Mouse (Mus musculus) gastrocnemius, adult 8-10 months (tissue): ENCODE results near the gene Nfix. TPM values are rescaled to one million over a fixed set of nuclear protein-coding genes. Genes with fewer than 3 reads are reported as not detected.
A peak's percentile ranks its signal among the peaks of the same experiment; 100 is the strongest.

Source experiments
- DNase-seq, 2 experiments: peaks; one replicate each; pipeline ENCODE4 v3.0.0; 2022; ENCODE audit warnings: low spot score in 2 of 2
- total RNA-seq, 4 experiments: library from RNA; stranded (reverse); gene quantifications; 2 replicates each; pipeline ENCODE4 v1.2.4; 2022

The Nfix gene
- total RNA-seq, 4 experiments from 2014 or later, result 507 to 604 (median 532) TPM

- DNase-seq, result no peak
Observed at GRCm38 (mm10) chr8:84782680-84783079, 17.5 kb downstream of the Nfix start.

GRCm38 (mm10) chr8:84781686-84782505 lies 18.2 kb downstream of the Nfix start:
- DNase-seq, result no peak

DNA sequence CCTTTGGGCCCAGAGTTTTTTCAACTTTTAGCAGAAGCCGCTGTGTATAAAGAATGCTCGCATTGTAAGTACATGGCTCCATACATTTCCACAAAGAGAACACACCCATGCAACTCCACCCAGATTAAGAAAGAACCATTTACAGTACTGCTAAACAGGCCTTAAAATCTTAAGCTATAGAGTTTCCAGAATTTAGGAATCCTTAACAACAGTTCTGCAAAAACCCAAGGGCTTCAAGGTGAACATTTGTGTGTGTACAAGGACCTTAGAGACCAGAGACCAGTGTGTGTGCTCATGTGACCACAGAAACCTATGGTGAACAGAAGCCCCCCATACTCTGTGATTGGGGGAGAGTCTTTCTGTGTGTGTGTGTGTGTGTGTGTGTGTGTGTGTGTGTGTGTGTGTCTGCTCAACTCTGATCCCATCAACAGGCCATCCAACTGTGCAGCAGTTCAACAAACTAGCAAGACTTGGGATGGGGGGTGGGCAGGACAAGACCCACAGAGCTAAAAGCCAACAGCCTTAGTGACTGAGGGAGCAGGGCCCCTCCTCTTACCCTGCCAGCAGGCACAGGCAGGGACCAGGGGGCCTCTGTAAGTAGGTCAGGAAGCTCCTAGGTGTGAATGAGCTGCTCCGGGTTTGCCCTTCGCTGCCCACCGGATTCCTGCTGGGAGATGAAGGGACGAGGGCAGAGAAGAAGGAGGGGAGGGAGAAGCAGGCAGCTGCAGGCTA lies 19.0 kb downstream of the Nfix start:
- no peak for DNase-seq

DNA sequence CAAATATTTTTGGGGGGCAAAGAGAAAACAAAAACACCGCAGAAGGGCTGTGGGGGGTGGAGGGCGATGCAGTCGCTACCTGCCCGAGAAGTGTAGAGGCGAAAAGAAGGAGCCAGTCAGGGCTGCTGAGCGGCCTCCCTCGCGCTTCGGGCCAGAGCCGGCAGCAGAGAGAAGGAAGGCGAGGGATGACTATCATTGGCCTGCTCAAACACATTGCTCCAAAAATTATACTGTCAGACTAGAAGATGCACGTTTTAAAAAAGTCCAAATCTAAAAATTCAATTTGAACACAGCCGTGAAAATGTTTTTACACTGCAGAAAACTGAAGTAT lies 20.0 kb downstream of the Nfix start:
- DNase-seq, result no peak

- DNase-seq, result no peak
Observed at GRCm38 (mm10) chr8:84779519-84780224, 20.5 kb downstream of the Nfix start.

DNA sequence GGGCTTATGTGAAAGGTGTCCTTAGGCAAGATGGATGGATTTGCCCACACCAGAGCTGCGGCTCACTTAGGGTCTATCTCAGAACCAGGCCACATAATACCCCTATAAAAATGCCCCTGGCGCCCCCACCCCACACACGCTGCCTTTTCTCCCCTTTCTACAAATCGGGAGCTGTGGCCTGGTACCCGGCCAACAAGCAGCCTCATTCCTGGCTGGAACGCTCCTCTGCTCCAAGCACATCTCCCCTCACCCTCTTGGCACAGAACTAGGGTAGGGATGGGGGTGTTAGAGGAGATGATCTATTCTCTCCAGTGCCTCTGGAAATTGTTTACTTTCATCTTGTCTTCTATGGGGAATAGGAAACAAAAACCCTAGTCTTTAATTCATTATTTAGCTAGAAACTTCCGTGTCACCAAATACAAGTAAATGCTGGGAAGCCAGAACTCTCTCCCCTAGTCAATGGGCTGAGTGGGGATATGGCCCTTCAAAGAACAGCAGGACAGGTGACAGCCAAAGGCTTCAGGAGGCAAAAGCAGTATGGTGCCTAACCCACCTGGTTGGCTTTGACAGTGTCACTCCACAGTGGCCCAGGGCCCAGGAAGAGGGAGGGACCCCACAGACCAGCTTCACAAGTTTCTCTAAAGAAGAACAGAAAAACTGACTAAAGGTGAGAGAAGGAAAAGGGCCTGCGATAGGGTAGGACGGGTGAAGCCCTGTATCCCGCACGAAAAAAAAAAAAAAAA lies 21.3 kb downstream of the Nfix start:
- no peak for DNase-seq

DNA sequence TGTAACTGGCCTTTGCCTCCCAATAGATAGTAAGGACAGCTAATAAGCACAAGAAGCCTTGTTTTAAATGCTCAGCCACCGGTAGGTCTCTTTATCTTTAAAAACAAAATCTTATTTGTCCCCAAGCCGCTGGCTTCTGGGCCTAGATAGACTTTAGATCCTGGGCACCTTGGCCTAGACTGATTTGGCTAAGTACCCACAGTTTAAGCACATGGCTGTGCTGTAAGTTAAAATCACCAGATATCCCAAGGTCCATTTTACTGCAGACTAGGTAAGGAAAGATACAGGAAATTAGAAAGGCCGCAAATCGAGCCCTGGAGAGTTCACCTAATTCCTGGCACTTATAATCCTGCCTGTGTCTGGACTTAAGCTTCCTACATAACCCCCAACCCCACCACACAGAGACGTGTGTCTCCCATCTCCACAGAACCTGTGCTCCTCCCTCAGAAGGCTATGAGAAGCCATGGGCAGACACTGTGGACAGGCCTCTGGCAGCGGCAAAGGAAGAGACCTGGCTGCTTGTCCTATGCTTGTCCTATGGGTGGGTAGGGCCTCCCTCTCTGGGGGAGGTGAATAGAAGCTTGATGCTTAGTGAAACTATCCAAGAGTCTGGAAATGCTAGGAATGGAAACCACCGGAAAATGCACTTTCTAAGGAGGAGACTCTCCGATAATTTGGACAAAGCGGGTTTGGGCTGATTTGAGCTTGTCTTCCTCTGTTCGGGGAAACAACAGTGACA lies 22.1 kb downstream of the Nfix start:
- DNase-seq, result no peak

- no peak for DNase-seq
Observed at GRCm38 (mm10) chr8:84776569-84776968, 23.6 kb downstream of the Nfix start.

DNA sequence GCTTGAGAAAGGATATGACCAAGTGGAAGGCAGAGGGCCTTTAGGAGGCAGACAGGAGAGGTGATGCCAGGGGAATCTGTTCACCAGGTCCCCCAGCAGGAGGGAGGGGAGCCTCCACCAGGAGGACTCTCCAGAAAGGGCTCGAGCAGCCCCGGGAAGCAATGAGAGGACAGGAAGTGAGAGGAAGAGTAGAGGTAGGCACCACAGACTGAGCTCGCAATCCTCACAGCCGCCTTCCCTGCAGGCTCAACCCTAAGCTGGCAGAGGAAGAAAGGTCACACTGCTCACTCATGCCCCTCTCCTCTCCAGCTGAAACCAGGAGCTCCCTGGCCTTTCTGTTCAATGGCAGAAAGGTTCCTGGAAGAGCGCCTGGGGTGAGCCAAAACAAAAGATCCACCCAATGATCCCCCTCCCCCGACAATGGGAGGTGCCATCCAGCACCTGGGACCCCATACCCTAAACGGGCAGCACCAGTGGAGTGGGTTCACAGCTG lies 24.5 kb downstream of the Nfix start:
- no peak for DNase-seq

- peak in 1 of 2 experiments; percentile 69 for DNase-seq
Observed at GRCm38 (mm10) chr8:84775105-84775591, 25.0 kb downstream of the Nfix start.

DNA sequence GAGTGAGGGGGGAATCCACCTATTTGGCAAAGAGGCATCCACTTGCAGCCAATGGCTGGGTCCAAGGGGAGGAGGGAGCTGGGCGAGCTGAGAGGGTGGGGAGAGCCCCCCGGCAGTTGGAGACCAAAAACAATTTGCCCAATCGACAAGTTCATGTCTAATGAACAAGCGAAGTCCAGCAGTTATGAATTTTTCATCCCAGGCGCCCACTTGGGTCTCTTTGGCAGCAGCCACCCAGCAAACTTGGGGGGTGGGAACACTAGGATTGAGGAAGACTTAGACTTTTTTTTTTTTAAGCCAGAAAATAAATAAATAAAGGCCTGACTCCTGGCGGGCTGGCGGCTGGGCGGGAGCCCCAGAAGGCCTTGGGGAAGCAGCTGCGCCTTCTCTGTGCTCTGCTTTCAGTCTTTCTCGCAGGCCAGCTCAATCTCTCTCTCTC lies 25.7 kb downstream of the Nfix start:
- DNase-seq, result peak; percentile 59 to 74

DNA sequence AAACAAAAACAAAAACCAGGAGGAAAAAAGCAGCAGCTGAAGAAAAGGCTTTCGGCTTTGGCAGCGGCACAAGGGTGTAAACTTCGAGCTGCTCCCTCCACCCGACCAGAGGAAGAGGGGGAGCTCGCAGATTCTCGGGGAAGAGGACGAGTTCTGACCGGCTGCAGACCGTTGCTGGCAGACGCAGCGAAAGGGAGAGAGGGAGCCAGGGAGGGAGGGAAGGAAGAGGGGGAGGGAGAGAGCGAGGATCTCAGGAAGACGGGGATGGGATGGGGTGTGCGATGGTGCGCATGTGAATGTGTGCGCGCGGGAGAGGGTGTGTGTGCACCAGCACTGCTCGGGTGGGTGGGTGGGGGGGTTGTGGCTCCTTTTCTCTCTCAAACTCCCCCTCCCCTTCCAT lies 26.3 kb downstream of the Nfix start:
- DNase-seq, result peak; percentile 65 to 77

- no peak for DNase-seq
Observed at GRCm38 (mm10) chr8:84773304-84773703, 26.8 kb downstream of the Nfix start.

GRCm38 (mm10) chr8:84772628-84773027 lies 27.5 kb downstream of the Nfix start:
- DNase-seq, result no peak

DNA sequence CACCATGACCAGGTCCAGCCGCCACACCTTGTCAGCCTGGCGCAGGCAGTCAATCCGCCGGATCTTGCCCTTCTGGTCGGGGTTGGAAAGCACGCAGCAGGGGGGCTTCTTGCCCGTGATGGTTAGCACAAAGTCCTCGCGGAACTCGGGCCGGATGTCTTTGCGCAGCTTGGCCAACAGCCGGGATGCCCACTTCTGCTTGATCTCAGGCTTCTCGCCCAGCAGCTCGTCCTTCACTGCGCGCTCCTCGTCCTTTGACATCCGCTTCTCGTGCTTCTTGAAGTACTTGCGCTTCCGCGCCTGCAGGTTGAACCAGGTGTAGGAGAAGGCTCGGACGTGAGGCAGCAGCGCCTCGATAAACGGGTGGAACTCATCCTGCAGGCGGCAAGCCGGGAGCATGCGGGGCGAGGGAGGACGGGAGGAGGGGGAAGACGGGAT lies 28.2 kb downstream of the Nfix start:
- DNase-seq, result no peak

DNA sequence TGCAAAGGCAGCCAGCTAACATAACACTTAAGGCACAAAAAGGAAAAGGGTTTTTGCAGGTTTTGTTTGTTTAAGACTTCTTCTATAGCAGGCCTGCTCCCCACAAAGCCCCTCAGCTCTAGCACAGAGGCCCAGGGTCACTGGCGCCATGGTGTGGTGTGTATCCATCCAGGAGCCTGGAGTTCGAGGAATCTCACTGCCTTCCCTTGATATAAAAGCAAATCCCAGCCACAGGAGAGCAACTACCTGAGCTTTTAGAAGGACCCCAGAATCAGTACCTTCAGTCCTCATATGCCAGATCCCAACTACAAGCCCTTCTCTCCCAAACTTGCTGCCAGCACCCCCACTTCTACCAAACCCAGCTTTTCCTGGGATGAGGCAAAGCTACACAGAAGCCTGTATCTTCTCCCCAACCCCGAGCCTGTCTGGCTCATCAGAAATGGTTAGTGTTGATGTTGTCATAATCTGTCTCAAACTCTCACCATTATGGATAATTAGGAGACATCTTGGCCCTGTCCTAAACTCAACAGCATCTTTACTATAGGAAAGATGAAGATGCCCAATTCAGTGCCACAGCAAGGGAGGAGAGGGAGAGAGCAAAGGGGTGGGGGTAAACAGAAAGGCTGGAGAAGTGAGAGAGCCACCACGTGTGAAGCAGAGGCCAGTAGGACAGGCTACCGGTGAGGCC lies 29.0 kb downstream of the Nfix start:
- DNase-seq, result no peak

DNA sequence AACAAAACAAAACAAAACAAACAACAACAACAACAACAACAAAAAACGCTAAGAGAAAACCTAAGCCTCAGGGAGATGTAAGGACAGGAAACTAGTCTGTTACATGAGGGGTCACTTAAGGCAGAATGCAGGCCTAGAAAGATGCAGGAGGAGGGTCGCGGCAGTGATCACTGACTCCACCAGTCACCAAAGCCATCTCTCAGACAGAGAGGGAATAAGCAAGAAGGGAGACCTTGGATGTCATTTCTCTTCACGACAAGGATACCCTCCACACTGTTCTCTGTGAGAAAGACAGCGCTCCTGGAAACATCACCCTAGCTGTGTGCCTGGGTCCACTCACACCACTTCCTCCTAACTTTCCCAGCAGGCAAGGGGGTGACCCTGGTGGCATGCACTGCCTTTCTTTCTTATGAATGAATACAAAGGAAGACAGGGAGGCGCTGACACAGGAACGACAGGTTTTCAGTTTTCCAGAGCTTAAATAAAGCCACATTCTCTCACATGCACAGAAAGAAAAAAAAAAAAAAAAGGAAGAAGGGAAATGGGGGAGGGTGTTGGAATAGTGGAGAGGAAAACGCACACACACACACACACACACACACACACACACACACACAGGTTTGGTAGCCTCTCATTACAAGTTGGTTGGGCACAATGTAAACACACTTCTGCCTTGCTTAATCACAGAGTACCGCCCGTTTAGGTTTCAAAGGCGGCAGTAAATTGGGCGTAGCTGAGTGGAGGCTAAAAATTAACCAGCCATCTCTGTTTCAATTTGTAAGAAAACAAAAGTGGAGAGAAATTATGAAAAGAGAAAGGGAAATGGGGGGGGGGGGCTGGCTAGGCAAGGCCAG lies 29.8 kb downstream of the Nfix start:
- no peak for DNase-seq

DNA sequence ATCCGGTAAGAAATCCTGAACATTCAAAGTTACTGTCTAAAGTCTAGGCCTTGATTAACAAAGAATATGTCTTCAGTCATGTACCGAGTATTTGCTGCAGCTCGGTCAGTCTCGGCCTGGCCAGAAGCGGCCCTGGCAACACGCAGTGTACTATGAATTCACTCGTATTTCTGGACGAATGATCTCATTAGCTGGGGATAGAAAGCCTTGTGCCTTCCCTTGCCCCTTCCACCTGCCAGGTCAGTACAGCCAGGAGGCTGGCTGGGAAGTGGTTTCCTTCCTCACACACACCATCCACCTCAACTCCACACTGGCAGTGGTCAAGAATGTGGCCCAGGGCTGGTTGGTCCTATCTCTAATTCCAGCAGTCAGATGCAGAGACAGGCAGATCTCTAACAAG lies 30.8 kb downstream of the Nfix start:
- peak in 1 of 2 experiments; percentile 72 for DNase-seq
